Mouse (Mus musculus) liver, embryonic 14.5 days (tissue): Measurements from ENCODE around the gene Dock2.

ENCODE experiments used
- CTCF ChIP-seq: IDR thresholded peaks from 2 replicates; pipeline ENCODE4 v1.5.1; 2016; ENCODE audit warnings: antibody characterized with exemption, low read depth, control low read depth
- EP300 ChIP-seq: IDR thresholded peaks from 2 replicates; pipeline ENCODE4 v1.6.1; 2016; ENCODE audit warnings: antibody characterized with exemption, low read depth

GRCm38 (mm10) chr11:34227180-34227579 is 556.5 kb downstream of the Dock2 start:
- TF ChIP-seq CTCF (peak; percentile 55), EP300 (no peak)
